Mouse (Mus musculus): ENCODE measurements around the gene Gm21312. TPM values are rescaled to one million over a fixed set of nuclear protein-coding genes. Genes with fewer than 3 reads are reported as not detected.

Gm21312 gene
- polyA plus RNA-seq, 1 experiment from 2014 or later = not detected

Other genes starting within 250 kb of the Gm21312 start
- not detected in 2 replicates for gene Gm21293, start 34.0 kb upstream of the Gm21312 start, polyA plus RNA-seq (2015; fragmentation: Nextera tagmentation; extraction: Ambion mirVana)
- gene Gm6763, start 25.5 kb upstream of the Gm21312 start, polyA plus RNA-seq (2015; fragmentation: Nextera tagmentation; extraction: Ambion mirVana) = not detected in 2 replicates
- gene Gm8764, start 17.0 kb upstream of the Gm21312 start, polyA plus RNA-seq (2015; fragmentation: Nextera tagmentation; extraction: Ambion mirVana) = not detected in 2 replicates
- not detected in 2 replicates for gene Gm21304, start 8.5 kb upstream of the Gm21312 start, polyA plus RNA-seq (2015; fragmentation: Nextera tagmentation; extraction: Ambion mirVana)
- gene Gm20765, start 8.5 kb downstream of the Gm21312 start, polyA plus RNA-seq (2015; fragmentation: Nextera tagmentation; extraction: Ambion mirVana) = not detected in 2 replicates
- not detected in 2 replicates for gene Gm4340, start 17.0 kb downstream of the Gm21312 start, polyA plus RNA-seq (2015; fragmentation: Nextera tagmentation; extraction: Ambion mirVana)

Measured in liver, embryonic 15.5 days (tissue).